Mouse (Mus musculus): ENCODE data around the gene Stard3. TPM values are rescaled to one million over a fixed set of nuclear protein-coding genes. Genes with fewer than 3 reads are reported as not detected.

Stard3 gene
- polyA plus RNA-seq, 1 experiment from 2014 or later: 42.7 TPM

- no peaks in the 10 kb centered on the region for H3K4me1 ChIP-seq (ENCODE audit: insufficient read depth)
- H3K4me2 ChIP-seq: no peak overlapping the region
- no peaks in the 10 kb centered on the region for H3K36me3 ChIP-seq (ENCODE audit: insufficient read depth)
- peak; percentile 45 for DNase-seq
- WGBS: 5% methylated on average over 9 of the region's 9 CpGs
- no peak overlapping the region for H3K4me3 ChIP-seq (ENCODE audit: low read depth, low read length)
- no peak overlapping the region for H3K27ac ChIP-seq (ENCODE audit: low read depth)
- H3K27me3 ChIP-seq (ENCODE audit: insufficient read depth, low read length): peaks cover 99% of the 10 kb centered on the region
- H3K9me3 ChIP-seq (ENCODE audit: low read depth, low read length): no peaks in the 10 kb centered on the region
- no peak for TF ChIP-seq CTCF (IDR thresholded peaks at IDR 0.05; ENCODE audit: low read depth)
- H3K9ac ChIP-seq: no peak overlapping the region
- no peak for ATAC-seq (ENCODE audit: insufficient read depth)
These were observed 22.9 kb upstream of the Stard3 start for GRCm38 (mm10) chr11:98335250-98335649.

DNA sequence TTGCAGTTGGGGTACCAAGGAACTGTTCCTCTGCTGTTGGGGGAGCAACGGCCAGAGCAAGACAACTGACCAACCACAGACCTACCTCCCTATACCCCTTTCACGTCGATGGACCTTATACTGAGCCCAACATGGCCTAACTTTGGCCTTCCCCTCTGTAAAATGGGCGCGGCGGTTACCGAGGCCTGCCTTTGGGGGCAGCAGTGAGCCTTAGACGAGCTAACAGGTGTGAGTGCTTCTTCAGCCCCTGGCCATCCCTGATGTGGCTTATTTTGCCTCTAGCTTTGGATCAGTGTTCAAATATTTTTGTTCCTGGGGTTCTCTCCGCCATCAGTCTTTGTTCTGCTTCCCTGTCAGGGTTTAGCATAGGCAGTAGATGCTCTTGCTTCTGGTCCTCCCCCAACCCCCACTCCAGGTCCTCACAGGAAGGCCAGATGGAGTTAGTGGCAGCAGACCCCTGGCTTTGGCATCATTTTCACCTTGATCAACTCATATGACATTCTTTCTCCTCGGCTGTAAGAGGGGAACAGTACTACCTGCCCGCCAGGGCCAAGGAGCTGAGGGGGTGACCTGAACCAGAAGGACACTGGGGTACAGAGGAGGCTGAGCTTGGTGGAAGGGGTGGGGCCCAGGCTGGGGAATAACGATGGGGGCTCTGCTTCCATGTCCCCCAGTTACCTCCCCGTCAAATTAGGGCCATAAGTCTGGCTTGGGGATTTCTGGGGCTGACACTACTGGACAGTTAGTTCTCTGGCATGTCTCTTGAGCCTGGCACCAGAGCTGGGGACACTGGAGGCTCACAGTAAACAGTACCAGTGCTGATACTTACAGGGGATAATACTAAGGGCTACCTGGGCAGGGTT is 21.7 kb upstream of the Stard3 start:
- Histone ChIP-seq H3K9ac (no peak overlapping the region), H3K4me1 (ENCODE audit: insufficient read depth) (no peaks in the 10 kb centered on the region), H3K27ac (ENCODE audit: low read depth) (no peak overlapping the region), H3K4me3 (ENCODE audit: low read depth, low read length) (no peak overlapping the region), H3K27me3 (ENCODE audit: insufficient read depth, low read length) (peaks cover 97% of the 10 kb centered on the region), H3K36me3 (ENCODE audit: insufficient read depth) (no peaks in the 10 kb centered on the region), H3K9me3 (ENCODE audit: low read depth, low read length) (no peaks in the 10 kb centered on the region), H3K4me2 (no peak overlapping the region)
- ATAC-seq (ENCODE audit: insufficient read depth) (no peak), DNase-seq (no peak)
- TF ChIP-seq CTCF (IDR thresholded peaks at IDR 0.05; ENCODE audit: low read depth): peak; percentile 57
- WGBS: 15% methylated on average over 13 of the region's 13 CpGs

DNA sequence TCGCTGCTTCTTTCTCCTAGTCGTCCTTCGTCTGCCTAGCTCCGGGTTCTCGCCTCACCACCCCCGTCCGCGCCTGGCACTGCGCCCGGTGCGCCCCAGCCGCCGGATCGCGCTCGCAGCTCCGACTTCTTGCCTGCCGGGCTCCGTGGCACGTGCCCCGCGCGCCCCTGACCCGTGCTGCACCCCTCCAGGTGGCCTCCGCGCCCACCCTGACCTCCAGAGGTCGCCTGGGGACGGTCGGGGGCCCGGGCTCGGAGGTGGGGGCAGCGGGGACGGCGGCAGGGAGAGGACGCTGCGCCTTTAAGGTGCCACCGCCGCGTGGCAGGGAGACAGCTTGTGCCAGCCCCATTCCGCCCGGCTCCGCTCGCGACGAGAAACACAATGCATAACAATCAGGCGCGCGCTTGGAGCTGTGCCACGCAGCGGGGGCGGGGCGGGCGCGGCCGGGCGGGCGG is 19.6 kb upstream of the Stard3 start:
- Histone ChIP-seq H3K4me1 (ENCODE audit: insufficient read depth) (0 out of 2 replicates have a peak, but pooled peaks cover 4% of the 10 kb centered on the region), H3K9me3 (ENCODE audit: low read depth, low read length) (no peaks in the 10 kb centered on the region), H3K4me3 (ENCODE audit: low read depth, low read length) (peak overlapping the region; percentile 52), H3K9ac (peak overlapping the region; percentile 48), H3K27me3 (ENCODE audit: insufficient read depth, low read length) (peaks cover 87% of the 10 kb centered on the region), H3K4me2 (peak overlapping the region; percentile 98), H3K36me3 (ENCODE audit: insufficient read depth) (no peaks in the 10 kb centered on the region), H3K27ac (ENCODE audit: low read depth) (no peak overlapping the region)
- WGBS: under 1% methylated on average over 54 of the region's 57 CpGs
- no peak for TF ChIP-seq CTCF (IDR thresholded peaks at IDR 0.05; ENCODE audit: low read depth)
- DNase-seq (peak; percentile 30), ATAC-seq (ENCODE audit: insufficient read depth) (no peak)

DNA sequence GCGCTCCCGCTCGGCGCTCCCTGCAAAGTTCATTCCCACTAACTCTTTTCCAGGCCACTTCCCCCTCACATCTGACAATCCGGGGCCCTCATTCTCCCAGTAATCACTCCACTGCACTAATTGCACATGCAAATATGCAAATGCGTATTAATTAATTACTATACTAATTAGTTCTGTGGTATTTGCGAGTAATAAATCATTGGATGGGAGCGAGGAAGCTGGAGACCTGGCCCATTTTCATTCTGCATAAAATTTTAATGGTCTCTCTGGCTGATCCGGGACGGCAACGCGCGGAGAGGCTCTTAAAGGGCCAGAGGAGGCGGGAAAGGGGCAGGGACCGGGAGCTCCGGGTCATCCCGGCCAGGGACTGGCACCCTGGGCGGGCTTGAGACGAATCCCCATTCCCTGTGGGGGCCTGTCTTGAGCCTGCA is 19.1 kb upstream of the Stard3 start:
- DNase-seq (peak; percentile 33), ATAC-seq (ENCODE audit: insufficient read depth) (no peak)
- Histone ChIP-seq H3K4me2 (peak overlapping the region; percentile 98), H3K4me3 (ENCODE audit: low read depth, low read length) (peak overlapping the region; percentile 52), H3K9ac (peak overlapping the region; percentile 48), H3K27ac (ENCODE audit: low read depth) (no peak overlapping the region), H3K9me3 (ENCODE audit: low read depth, low read length) (no peaks in the 10 kb centered on the region), H3K36me3 (ENCODE audit: insufficient read depth) (no peaks in the 10 kb centered on the region), H3K27me3 (ENCODE audit: insufficient read depth, low read length) (peaks cover 81% of the 10 kb centered on the region), H3K4me1 (ENCODE audit: insufficient read depth) (0 out of 2 replicates have a peak, but pooled peaks cover 4% of the 10 kb centered on the region)
- under 1% methylated on average over 19 of the region's 19 CpGs for WGBS
- TF ChIP-seq CTCF (IDR thresholded peaks at IDR 0.05; ENCODE audit: low read depth): no peak

DNA sequence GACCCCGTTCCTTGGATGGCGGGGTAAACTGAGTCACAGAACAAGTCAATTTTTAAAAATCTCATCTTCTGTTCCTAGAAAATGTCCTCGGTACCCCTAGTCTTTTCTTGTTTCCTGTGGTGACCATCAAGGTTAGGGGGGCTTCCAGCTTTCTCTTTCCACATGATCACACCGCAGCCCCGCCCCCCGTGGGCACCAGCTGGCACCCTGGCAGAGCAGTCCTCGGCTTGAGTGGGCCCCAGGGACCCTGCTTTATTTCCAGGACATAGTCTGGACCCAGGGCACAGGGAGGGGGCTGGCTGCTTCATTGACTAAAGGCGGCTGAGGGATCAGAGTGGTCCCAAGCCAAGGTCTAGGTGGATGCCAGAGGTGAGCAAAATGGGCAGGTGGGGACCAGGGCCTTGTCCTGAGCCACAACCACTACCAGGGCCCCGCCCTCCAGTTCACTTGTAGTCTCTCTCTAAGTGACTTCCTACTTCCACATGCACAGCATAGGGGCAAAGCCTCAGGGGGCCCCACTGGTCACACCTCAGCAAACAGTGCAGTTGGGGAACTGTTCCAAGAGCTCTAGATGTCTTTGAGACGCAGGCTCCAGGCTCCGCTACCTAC is 18.4 kb upstream of the Stard3 start:
- H3K27ac ChIP-seq (ENCODE audit: low read depth): no peak overlapping the region
- ATAC-seq (ENCODE audit: insufficient read depth) (no peak), DNase-seq (no peak)
- H3K4me1 ChIP-seq (ENCODE audit: insufficient read depth): 0 out of 2 replicates have a peak, but pooled peaks cover 4% of the 10 kb centered on the region
- peaks cover 74% of the 10 kb centered on the region for H3K27me3 ChIP-seq (ENCODE audit: insufficient read depth, low read length)
- H3K9me3 ChIP-seq (ENCODE audit: low read depth, low read length): no peaks in the 10 kb centered on the region
- TF ChIP-seq CTCF (IDR thresholded peaks at IDR 0.05; ENCODE audit: low read depth): no peak
- peak overlapping the region; percentile 52; the same call in 1 of the 2 replicates for H3K4me3 ChIP-seq (ENCODE audit: low read depth, low read length)
- 14% methylated on average over 11 of the region's 11 CpGs for WGBS
- peak overlapping the region; percentile 98 for H3K4me2 ChIP-seq
- peak overlapping the region; percentile 48; the same call in 1 of the 2 replicates for H3K9ac ChIP-seq
- no peaks in the 10 kb centered on the region for H3K36me3 ChIP-seq (ENCODE audit: insufficient read depth)

DNA sequence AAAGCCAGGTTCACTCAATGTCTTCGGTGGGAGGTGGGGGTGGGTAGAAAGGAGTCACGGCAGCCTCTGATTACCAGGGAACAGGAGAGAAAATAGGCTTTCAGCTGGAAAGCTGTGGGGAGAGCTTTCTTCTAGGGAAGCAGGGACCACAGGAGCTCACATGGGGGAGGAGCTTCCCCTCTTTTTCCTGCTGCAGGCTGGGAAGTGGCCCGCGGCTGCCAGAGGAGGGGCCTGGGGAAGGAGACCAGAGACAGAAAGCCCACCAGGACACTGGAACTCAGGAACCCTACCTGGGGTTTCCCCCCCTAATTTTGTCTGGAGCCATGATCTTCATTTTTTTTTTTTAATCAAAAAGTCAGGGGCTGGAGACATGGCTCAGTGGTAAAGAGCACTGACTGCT is 17.6 kb upstream of the Stard3 start:
- no peak for DNase-seq
- 2% methylated on average over 4 of the region's 4 CpGs for WGBS
- no peaks in the 10 kb centered on the region for H3K36me3 ChIP-seq (ENCODE audit: insufficient read depth)
- H3K9me3 ChIP-seq (ENCODE audit: low read depth, low read length): no peaks in the 10 kb centered on the region
- H3K9ac ChIP-seq: no peak overlapping the region
- H3K27me3 ChIP-seq (ENCODE audit: insufficient read depth, low read length): peaks cover 74% of the 10 kb centered on the region
- no peak for TF ChIP-seq CTCF (IDR thresholded peaks at IDR 0.05; ENCODE audit: low read depth)
- H3K4me2 ChIP-seq: no peak overlapping the region
- H3K27ac ChIP-seq (ENCODE audit: low read depth): no peak overlapping the region
- ATAC-seq (ENCODE audit: insufficient read depth): no peak
- 0 out of 2 replicates have a peak, but pooled peaks cover 4% of the 10 kb centered on the region for H3K4me1 ChIP-seq (ENCODE audit: insufficient read depth)
- no peak overlapping the region for H3K4me3 ChIP-seq (ENCODE audit: low read depth, low read length)

- no peak for DNase-seq
- WGBS: 56% methylated on average over 4 of the region's 4 CpGs
- H3K36me3 ChIP-seq (ENCODE audit: insufficient read depth): no peaks in the 10 kb centered on the region
These were observed 17.0 kb upstream of the Stard3 start for GRCm38 (mm10) chr11:98341174-98341573.

More at GRCm38 (mm10) chr11:98341174-98341573, 17.0 kb upstream of the Stard3 start:
- peaks cover 74% of the 10 kb centered on the region for H3K27me3 ChIP-seq (ENCODE audit: insufficient read depth, low read length)
- no peaks in the 10 kb centered on the region for H3K9me3 ChIP-seq (ENCODE audit: low read depth, low read length)
- H3K9ac ChIP-seq: no peak overlapping the region
- no peak overlapping the region for H3K4me2 ChIP-seq
- H3K4me3 ChIP-seq (ENCODE audit: low read depth, low read length): no peak overlapping the region
- no peak for ATAC-seq (ENCODE audit: insufficient read depth)
- H3K27ac ChIP-seq (ENCODE audit: low read depth): no peak overlapping the region
- H3K4me1 ChIP-seq (ENCODE audit: insufficient read depth): 0 out of 2 replicates have a peak, but pooled peaks cover 4% of the 10 kb centered on the region
- TF ChIP-seq CTCF (IDR thresholded peaks at IDR 0.05; ENCODE audit: low read depth): no peak

Measured in lung, embryonic 14.5 days (tissue).